Mouse (Mus musculus): ENCODE results near the gene Rin2. TPM values are rescaled to one million over a fixed set of nuclear protein-coding genes. Genes with fewer than 3 reads are reported as not detected.
A peak's percentile ranks its signal among the peaks of the same experiment; 100 is the strongest.

Gene Rin2
- polyA plus RNA-seq, 1 experiment from 2014 or later = 16.9 TPM

GRCm38 (mm10) chr2:145825221-145825620, 150.2 kb downstream of the Rin2 start:
- H3K27me3 ChIP-seq (replicated peaks; ENCODE audit: control insufficient read depth, insufficient read depth, low read length) = no peaks in the 10 kb centered on the region
- peaks cover 3% of the 10 kb centered on the region; the same call in 1 of the 2 replicates for H3K4me1 ChIP-seq (ENCODE audit: control insufficient read depth, insufficient read depth, low read length)
- WGBS = 97% methylated on average over 10 of the region's 10 CpGs
- H3K4me2 ChIP-seq (ENCODE audit: low read depth, low read length) = no peak overlapping the region
- H3K9ac ChIP-seq (ENCODE audit: low read depth, low read length) = no peak overlapping the region
- no peaks in the 10 kb centered on the region for H3K9me3 ChIP-seq (ENCODE audit: control insufficient read depth, low read length)
- no peak overlapping the region for H3K4me3 ChIP-seq (ENCODE audit: low read length)
- no peak for ATAC-seq
- no peaks in the 10 kb centered on the region for H3K36me3 ChIP-seq (ENCODE audit: control insufficient read depth, insufficient read depth, low read length)
- no peak overlapping the region for H3K27ac ChIP-seq (ENCODE audit: low read length)

DNA sequence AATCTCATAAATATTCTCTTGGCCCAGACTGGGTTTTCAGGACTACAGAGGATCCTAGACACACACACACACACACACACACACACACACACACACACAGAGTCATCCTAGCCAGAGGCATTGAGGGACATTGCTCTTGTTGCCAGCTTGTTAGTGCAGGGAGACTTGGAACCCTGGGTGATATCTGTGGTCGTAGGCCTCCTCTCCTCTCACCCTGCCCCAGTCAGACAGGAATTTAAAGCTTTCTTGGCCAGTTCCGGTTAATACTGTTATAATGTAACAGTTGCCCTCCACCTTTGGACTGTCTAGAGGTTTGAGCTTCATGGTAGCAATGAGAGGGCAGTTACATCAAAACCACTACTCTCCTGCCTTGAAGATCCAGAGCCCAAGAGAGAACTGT, 152.9 kb downstream of the Rin2 start:
- Histone ChIP-seq H3K9ac (ENCODE audit: low read depth, low read length) (no peak overlapping the region), H3K4me1 (ENCODE audit: control insufficient read depth, insufficient read depth, low read length) (peaks cover 8% of the 10 kb centered on the region), H3K4me2 (ENCODE audit: low read depth, low read length) (no peak overlapping the region), H3K36me3 (ENCODE audit: control insufficient read depth, insufficient read depth, low read length) (no peaks in the 10 kb centered on the region), H3K27ac (ENCODE audit: low read length) (no peak overlapping the region), H3K4me3 (ENCODE audit: low read length) (no peak overlapping the region), H3K27me3 (replicated peaks; ENCODE audit: control insufficient read depth, insufficient read depth, low read length) (no peaks in the 10 kb centered on the region), H3K9me3 (ENCODE audit: control insufficient read depth, low read length) (no peaks in the 10 kb centered on the region)
- 61% methylated on average over 2 of the region's 2 CpGs for WGBS
- no peak for ATAC-seq

- no peaks in the 10 kb centered on the region for H3K9me3 ChIP-seq (ENCODE audit: control insufficient read depth, low read length)
- ATAC-seq = no peak
- H3K9ac ChIP-seq (ENCODE audit: low read depth, low read length) = no peak overlapping the region
- no peaks in the 10 kb centered on the region for H3K27me3 ChIP-seq (replicated peaks; ENCODE audit: control insufficient read depth, insufficient read depth, low read length)
- H3K4me2 ChIP-seq (ENCODE audit: low read depth, low read length) = no peak overlapping the region
- H3K27ac ChIP-seq (ENCODE audit: low read length) = no peak overlapping the region
- H3K4me3 ChIP-seq (ENCODE audit: low read length) = no peak overlapping the region
- no peaks in the 10 kb centered on the region for H3K36me3 ChIP-seq (ENCODE audit: control insufficient read depth, insufficient read depth, low read length)
- WGBS = 94% methylated on average over 3 of the region's 3 CpGs
- H3K4me1 ChIP-seq (ENCODE audit: control insufficient read depth, insufficient read depth, low read length) = peaks cover 8% of the 10 kb centered on the region
These were observed 153.6 kb downstream of the Rin2 start for GRCm38 (mm10) chr2:145828603-145829002.

- WGBS = 74% methylated on average over 4 of the region's 4 CpGs
- Histone ChIP-seq H3K36me3 (ENCODE audit: control insufficient read depth, insufficient read depth, low read length) (no peaks in the 10 kb centered on the region), H3K9ac (ENCODE audit: low read depth, low read length) (no peak overlapping the region), H3K9me3 (ENCODE audit: control insufficient read depth, low read length) (no peaks in the 10 kb centered on the region), H3K27me3 (replicated peaks; ENCODE audit: control insufficient read depth, insufficient read depth, low read length) (no peaks in the 10 kb centered on the region), H3K27ac (ENCODE audit: low read length) (no peak overlapping the region), H3K4me2 (ENCODE audit: low read depth, low read length) (no peak overlapping the region), H3K4me3 (ENCODE audit: low read length) (no peak overlapping the region), H3K4me1 (ENCODE audit: control insufficient read depth, insufficient read depth, low read length) (peaks cover 8% of the 10 kb centered on the region)
- ATAC-seq = no peak
These were observed 154.2 kb downstream of the Rin2 start for GRCm38 (mm10) chr2:145829231-145829630.

GRCm38 (mm10) chr2:145830417-145830816, 155.4 kb downstream of the Rin2 start:
- H3K4me3 ChIP-seq (ENCODE audit: low read length) = no peak overlapping the region
- H3K27ac ChIP-seq (ENCODE audit: low read length) = no peak overlapping the region
- ATAC-seq = no peak
- H3K9ac ChIP-seq (ENCODE audit: low read depth, low read length) = no peak overlapping the region
- no peaks in the 10 kb centered on the region for H3K36me3 ChIP-seq (ENCODE audit: control insufficient read depth, insufficient read depth, low read length)
- H3K27me3 ChIP-seq (replicated peaks; ENCODE audit: control insufficient read depth, insufficient read depth, low read length) = no peaks in the 10 kb centered on the region
- no peaks in the 10 kb centered on the region for H3K9me3 ChIP-seq (ENCODE audit: control insufficient read depth, low read length)
- peaks cover 8% of the 10 kb centered on the region for H3K4me1 ChIP-seq (ENCODE audit: control insufficient read depth, insufficient read depth, low read length)
- no peak overlapping the region for H3K4me2 ChIP-seq (ENCODE audit: low read depth, low read length)
- 85% methylated on average over 3 of the region's 3 CpGs for WGBS

- Histone ChIP-seq H3K27me3 (replicated peaks; ENCODE audit: control insufficient read depth, insufficient read depth, low read length) (no peaks in the 10 kb centered on the region), H3K9me3 (ENCODE audit: control insufficient read depth, low read length) (no peaks in the 10 kb centered on the region), H3K27ac (ENCODE audit: low read length) (peak overlapping the region; percentile 78), H3K4me2 (ENCODE audit: low read depth, low read length) (peak overlapping the region; percentile 42), H3K4me1 (ENCODE audit: control insufficient read depth, insufficient read depth, low read length) (peaks cover 8% of the 10 kb centered on the region), H3K36me3 (ENCODE audit: control insufficient read depth, insufficient read depth, low read length) (no peaks in the 10 kb centered on the region), H3K9ac (ENCODE audit: low read depth, low read length) (peak overlapping the region; percentile 30), H3K4me3 (ENCODE audit: low read length) (no peak overlapping the region; the same call in 1 of the 2 replicates)
- ATAC-seq = peak; percentile 86
- WGBS = 46% methylated on average over 17 of the region's 17 CpGs
These were observed 157.2 kb downstream of the Rin2 start for GRCm38 (mm10) chr2:145831949-145832835.

DNA sequence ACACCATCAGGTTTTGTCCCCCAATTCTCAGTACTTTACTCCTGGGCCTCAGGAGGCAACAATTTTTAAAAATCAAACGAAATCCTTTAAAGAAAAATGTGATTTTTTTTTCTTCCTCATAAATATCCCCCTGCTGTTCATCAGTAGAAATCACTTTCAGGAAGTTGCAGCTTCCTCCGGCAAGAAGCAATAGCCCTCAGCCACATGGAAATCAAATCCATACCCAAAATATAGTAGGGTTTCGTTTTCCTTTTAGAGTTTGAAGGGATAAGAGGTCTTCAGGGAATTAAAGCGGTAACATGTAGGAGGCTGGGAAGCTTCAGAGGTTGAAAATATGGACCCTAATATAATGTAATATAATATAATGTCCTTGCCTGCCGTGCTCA, 157.8 kb downstream of the Rin2 start:
- H3K4me3 ChIP-seq (ENCODE audit: low read length) = no peak overlapping the region
- H3K27me3 ChIP-seq (replicated peaks; ENCODE audit: control insufficient read depth, insufficient read depth, low read length) = no peaks in the 10 kb centered on the region
- no peak overlapping the region for H3K9ac ChIP-seq (ENCODE audit: low read depth, low read length)
- H3K4me1 ChIP-seq (ENCODE audit: control insufficient read depth, insufficient read depth, low read length) = peaks cover 6% of the 10 kb centered on the region
- H3K4me2 ChIP-seq (ENCODE audit: low read depth, low read length) = 0 out of 2 replicates have a peak overlapping the region, but pooled peaks have one; percentile 42
- 60% methylated on average over 5 of the region's 5 CpGs for WGBS
- no peak for ATAC-seq
- no peaks in the 10 kb centered on the region for H3K36me3 ChIP-seq (ENCODE audit: control insufficient read depth, insufficient read depth, low read length)
- no peaks in the 10 kb centered on the region for H3K9me3 ChIP-seq (ENCODE audit: control insufficient read depth, low read length)
- H3K27ac ChIP-seq (ENCODE audit: low read length) = peak overlapping the region; percentile 78

DNA sequence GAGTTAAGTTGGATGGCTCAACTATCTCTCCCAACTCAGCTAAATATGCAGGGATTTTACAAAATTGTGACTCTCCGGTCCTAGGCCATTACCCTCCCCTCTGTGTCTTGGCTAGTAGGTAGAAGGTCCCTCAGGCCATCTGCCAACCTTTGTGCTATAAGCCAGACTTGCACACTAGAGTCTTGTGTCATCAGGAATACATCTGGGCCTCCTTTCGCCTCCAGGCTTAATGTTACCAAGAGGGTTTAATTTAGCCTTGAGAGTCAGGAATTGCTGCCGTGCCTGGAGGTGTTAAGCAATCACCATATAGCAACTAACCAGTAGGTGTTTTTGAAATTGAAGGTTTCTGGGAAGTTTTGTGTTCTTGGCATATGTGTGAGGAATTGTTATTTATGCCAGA, 158.3 kb downstream of the Rin2 start:
- 81% methylated on average over 3 of the region's 3 CpGs for WGBS
- Histone ChIP-seq H3K4me1 (ENCODE audit: control insufficient read depth, insufficient read depth, low read length) (peaks cover 6% of the 10 kb centered on the region), H3K36me3 (ENCODE audit: control insufficient read depth, insufficient read depth, low read length) (no peaks in the 10 kb centered on the region), H3K4me3 (ENCODE audit: low read length) (no peak overlapping the region), H3K9ac (ENCODE audit: low read depth, low read length) (no peak overlapping the region), H3K27ac (ENCODE audit: low read length) (peak overlapping the region; percentile 78; the same call in 1 of the 2 replicates), H3K4me2 (ENCODE audit: low read depth, low read length) (no peak overlapping the region), H3K9me3 (ENCODE audit: control insufficient read depth, low read length) (no peaks in the 10 kb centered on the region), H3K27me3 (replicated peaks; ENCODE audit: control insufficient read depth, insufficient read depth, low read length) (no peaks in the 10 kb centered on the region)
- no peak for ATAC-seq

GRCm38 (mm10) chr2:145835920-145836319, 160.9 kb downstream of the Rin2 start:
- Histone ChIP-seq H3K4me3 (ENCODE audit: low read length) (no peak overlapping the region), H3K27me3 (replicated peaks; ENCODE audit: control insufficient read depth, insufficient read depth, low read length) (no peaks in the 10 kb centered on the region), H3K27ac (ENCODE audit: low read length) (peak overlapping the region; percentile 50), H3K36me3 (ENCODE audit: control insufficient read depth, insufficient read depth, low read length) (no peaks in the 10 kb centered on the region), H3K9ac (ENCODE audit: low read depth, low read length) (no peak overlapping the region), H3K9me3 (ENCODE audit: control insufficient read depth, low read length) (no peaks in the 10 kb centered on the region), H3K4me1 (ENCODE audit: control insufficient read depth, insufficient read depth, low read length) (peaks cover 6% of the 10 kb centered on the region), H3K4me2 (ENCODE audit: low read depth, low read length) (no peak overlapping the region)
- ATAC-seq = no peak
- WGBS = 50% methylated on average over 1 of the region's 1 CpGs

Measured in intestine, embryonic 16.5 days (tissue).